Mouse (Mus musculus): ENCODE results near the gene Plekha6.

Gene Plekha6

DNA sequence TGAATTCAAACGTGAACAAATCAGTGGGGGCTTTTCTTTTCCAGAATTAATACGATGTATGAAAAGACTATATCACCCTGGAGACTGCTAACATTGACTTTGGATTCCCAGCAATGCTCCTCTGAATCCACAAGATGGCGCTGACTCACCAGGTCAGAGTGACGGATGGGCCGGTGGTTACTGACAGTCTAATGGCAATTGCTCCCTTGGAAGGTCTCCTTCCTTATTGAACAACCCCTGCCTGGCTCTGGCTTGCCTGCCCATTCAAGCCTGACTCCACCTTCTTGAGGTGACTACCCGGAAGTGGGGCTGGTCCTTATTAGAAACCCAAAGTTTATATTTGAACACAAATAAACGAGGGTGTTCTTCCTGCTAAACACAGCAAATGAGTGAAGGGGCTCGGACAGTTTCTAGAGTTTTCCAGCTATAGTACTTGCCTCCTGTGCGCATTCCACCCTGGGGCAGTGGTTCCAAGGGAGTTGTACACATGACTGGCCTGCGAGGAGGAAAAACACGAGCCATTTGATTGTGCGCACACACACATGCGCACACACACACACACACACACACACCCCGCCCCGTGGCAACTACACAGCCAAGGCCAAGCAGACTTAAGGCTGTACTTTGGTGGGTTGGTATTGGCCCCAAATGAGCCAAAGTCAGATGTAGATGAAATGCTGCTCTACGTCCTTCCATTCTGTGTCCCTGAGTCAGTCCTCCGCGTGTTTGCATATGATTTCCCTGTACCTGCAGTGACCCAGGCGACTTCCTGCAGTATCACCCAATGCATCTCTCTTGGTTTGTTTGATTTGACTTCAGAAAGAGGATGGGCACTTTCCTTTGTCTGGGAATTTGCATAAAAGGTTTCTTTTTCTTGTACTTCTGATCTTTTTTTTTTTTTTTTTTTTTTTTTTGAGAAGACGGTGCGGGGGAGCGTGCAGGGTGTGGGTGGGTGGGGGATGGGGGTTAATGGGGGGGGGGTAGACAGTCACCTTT lies 17.7 kb upstream of the Plekha6 start:
- peak; percentile 50 for DNase-seq (ENCODE audit: low read depth, low spot score)

DNA sequence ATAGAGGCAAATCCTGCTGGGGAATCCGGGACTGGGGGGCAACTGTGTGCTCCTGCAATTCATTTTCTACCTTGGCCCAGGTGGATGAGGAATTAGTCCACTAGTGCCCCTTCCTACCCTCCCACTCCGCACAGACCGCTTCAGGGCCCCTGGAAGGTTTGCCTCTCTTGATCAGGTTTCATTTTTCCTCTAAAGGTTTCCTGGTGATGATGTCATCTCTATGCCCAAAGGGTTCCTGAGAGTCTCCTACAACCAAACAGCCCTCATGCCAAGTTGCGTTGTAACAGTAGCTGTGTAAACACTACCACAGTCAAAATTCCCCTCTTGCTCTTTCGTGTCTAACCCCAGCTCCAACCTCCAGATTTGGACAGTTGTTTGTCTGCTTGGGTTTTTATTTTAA lies 16.7 kb upstream of the Plekha6 start:
- no peak for DNase-seq (ENCODE audit: low read depth, low spot score)

DNA sequence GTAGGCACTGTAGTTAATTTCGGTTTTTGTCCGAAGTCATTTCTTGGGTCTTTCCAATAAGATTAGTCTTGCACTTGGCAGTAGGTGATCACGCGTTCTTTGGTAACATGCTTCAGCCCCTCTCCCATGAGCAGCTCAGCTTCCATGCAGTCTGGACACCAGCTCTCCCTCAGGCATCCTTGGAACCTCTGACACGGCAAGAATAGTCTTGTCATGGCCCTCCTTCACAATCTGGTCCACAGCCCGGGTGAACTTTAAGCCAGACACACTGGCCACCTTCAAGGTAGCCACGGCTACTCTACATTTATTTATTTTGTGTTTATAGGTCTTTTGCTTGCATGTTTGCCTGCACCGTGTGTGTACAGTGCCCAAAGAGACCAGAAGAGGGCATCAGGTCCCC lies 15.9 kb upstream of the Plekha6 start:
- DNase-seq (ENCODE audit: low read depth, low spot score) = no peak

DNA sequence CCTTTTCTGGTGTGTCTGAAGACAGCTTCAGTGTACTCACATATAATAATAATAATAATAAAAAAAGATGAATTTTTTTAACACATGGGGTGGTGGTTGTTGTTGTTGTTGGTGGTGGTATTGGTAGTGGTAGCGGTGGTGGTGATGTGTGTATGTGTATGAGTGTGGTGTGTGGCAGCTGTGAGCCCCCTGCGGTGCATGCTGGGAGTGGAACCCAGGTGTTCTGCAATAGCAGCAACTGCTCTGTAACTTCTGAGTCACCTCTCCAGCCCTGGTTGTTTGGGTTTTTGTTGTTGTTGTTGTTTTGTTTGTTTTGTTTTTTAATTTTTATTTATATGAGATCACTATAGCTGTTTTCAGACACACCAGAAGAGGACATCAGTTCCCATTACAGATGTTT lies 13.5 kb upstream of the Plekha6 start:
- no peak for DNase-seq (ENCODE audit: low read depth, low spot score)

DNA sequence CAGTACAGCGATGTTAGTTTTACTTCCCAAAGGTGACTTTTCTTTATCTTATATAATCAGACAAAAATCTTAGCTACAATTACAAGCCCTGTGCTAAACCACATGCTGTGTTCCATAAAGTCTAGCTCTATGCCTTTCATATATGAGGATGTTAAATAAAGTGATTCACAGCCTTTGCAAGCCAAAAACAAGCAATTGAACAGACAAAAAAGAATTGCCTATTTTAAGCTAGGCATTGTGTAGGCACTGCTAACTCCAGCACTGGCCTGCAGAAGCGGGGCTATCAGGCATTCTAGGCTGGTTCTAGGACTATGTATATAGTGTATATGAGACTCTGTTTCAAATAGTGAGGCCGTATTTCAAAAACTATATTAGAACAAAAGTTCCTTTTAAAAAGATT lies 11.8 kb upstream of the Plekha6 start:
- DNase-seq (ENCODE audit: low read depth, low spot score) = no peak

DNA sequence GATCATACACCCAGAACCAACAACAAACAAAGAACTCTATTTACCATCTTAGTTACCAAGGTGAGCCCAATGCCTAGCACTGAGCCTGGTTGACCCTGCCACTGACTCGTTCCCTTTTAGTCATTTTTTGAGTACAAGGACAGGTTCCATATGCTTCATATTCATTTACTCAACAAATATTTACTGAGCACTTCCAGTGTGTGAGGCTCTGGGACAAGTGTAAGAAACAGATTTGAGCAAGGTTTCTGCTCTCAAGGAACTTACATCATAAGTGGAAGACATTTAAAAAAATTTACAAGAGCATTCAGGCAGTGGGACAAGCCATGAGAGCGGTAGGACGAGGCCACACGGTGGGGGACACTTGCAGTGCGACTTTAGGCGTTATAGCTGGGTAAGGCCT lies 8.7 kb upstream of the Plekha6 start:
- no peak for DNase-seq (ENCODE audit: low read depth, low spot score)

DNA sequence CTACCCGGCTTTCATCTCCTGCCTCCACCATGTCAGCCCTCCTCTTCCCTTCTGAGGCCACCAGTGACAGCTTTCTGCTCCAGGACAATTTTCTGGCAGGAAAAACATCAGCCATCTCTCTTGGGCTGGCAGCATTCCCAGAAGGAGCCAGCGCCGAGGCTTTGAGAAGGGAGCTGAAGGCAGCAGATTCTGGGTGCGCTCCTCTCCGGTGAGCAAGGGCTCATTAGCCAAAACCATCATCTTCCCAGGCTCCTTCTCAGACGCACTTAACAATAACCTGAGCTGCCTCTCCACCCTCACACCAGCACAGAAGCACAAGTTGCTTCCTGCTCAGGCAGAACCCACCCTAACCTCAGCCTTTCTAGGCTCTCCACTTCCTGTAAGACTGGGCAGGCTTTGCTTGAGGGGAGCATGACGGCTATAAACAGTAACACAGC lies 4.9 kb upstream of the Plekha6 start:
- DNase-seq (ENCODE audit: low read depth, low spot score) = no peak

DNA sequence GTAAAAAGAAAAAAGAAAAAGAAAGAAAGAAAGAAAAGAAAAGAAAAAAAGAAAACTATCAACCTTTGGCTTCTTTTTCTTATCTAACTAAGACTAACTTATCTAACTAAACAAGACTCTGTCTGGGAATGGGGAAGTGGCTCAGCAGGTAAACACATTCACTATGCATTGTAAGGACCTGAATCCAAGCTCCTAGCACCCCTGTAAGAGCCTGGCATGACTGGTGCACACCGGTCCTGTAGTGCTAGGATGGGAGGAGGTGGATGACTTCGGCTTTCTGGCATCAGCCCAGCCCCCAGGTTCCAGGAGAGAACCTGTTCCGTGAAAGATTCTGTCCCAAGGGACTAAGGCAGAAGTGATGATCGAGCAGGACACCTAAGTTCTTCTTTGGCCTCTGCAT lies 2.5 kb upstream of the Plekha6 start:
- no peak for DNase-seq (ENCODE audit: low read depth, low spot score)

DNA sequence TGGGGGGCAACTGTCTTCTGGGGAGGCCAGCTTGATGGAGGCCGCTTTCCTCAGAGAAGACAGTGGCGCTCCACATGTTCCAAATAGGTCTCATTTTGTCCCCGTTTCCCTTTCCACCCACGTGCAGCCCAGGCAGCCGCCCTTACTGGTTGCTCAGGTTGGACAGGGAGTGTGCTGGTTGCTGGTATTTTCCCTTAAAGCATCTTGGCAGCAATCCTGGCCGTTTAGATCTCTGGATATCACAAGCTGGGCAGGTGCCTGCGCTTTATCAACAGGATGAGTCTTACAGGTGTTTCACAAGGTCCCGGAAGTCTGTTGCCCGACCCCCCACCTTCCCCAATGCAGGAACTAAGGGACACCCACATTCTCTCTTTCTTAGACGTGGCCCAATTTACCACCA lies 2.0 kb upstream of the Plekha6 start:
- no peak for DNase-seq (ENCODE audit: low read depth, low spot score)

DNA sequence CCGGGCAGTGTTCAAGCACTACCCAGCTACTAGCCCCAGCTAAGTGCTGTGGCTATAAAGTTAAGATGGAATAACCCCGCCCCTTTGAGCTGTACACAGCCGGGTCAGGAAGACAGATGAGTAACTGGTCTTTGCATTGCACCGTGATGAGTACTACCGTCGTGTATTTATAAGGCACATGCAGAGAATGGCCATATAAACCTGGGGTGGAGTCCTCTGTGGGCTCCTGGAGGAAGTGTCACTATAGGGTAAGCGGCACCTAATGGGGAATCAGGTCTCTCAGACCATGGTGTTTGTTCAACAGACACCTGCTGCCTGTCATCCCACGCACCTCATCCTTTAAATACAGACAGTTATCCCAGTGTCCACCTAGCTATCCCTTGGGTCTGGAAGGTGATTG lies 1.0 kb upstream of the Plekha6 start:
- no peak for DNase-seq (ENCODE audit: low read depth, low spot score)

DNA sequence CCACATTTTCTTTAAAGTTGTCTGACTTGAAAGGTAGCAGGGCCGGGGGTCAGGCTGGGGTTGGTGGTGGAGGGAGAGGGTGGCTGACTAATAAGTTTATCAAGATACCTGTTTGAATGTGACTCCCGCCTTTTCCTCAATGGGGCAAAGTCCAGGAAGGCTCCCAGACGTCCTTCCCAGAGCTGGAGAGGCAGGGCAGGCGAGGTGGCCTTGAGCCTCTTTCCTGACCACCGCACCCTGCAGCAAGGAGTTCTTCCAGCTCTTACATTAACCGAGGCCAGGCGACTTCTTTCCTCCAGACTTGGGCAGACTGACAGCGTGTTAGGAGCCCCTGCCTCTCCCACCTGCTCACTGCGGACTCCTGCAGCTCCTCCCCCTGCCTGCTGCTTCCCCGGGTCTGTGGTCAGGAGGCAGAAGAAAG lies 591 bp downstream of the Plekha6 start:
- no peak for DNase-seq (ENCODE audit: low read depth, low spot score)

DNA sequence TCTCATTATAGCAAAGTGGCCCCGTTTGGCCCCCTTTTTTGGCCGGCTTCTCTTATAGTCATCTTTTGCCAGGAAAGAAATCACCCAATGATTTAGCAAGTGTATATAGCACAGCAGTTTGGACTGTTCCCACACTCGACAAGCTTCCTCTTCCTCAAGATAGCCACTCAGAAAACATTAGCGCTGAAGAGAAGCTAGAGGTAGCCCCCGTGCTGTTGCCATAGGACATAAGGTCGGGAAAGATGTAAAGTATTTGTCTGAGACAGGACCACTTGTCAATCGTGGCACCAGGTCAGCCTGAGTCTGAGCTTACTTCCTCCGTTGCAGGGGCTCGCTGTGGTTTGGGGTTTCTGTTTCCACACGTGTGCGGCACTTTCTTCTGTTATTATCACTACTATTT lies 1.1 kb downstream of the Plekha6 start:
- DNase-seq (ENCODE audit: low read depth, low spot score) = no peak

DNA sequence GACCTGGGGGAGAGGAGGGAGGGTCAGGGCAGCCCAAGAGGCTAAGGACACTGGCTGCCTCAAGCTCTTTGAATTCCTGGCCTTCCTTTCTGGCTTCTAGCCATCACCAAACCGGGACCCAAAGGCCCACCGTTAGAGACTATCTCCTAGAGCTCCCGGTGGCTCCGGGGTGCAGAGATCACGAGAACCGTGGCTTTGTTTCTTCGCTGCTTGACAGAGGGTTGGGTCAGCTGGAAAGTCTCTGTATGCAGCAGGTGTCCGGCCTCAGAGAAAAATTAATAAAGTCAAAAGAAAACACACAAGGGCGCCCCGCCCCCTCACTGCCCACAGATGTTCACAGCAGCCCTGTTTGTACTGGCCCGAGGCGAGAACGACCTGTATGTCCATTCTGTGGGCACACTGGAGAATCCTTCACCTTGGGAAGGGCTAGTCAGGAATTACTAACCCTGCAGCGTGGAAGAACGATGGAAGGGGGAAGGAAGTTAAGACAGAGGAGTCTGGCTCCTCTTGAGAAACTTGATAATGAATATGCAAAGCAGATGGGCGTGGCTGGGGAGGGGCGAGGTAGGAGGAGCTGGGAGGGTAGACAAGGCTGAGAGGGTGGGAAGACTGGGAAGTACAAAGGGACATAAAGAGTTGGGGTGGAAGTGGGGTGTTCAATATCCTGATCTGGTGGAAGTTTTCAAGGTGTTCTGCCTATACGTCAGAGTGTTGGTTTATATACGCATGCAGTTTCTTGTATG lies 4.5 kb downstream of the Plekha6 start:
- no peak for DNase-seq (ENCODE audit: low read depth, low spot score)

DNA sequence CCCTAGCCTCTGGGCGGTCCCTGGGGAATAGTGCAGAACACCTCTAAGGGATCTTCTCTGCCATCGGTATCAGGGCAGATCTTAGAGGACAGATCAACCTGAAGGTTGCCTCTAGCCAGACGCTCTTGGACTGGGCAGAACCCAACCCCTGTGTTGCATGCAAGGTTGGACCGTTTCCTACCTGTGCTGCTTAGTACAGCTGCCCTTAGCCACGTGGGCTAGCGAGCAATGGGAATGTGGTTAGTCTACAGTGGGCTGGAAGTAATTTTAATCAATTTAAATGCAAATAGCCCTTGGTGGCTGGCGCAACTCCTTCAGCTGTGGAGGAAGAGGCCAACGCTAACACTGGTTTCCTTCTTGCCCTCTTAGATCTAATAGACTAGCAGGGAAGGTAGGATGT lies 6.2 kb downstream of the Plekha6 start:
- DNase-seq (ENCODE audit: low read depth, low spot score) = no peak

DNA sequence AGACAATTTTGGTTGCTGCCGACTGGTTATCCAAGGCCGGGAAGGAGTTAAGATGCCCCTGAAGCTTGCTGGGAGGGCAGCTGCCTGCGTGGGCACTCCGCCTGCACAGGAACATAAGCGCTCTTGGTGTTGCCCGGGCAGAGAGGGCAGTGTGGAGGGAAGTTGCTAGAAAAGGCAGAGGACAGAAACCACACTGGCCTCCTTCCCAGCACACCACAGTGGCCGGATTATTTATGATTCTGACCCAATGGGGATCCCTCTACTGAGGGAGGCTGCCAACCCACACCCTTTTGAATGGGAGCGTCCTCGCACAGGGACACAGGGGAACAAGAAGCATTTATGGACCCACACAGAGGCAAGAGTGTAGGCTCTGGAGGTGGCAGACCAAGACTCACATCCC lies 7.3 kb downstream of the Plekha6 start:
- DNase-seq (ENCODE audit: low read depth, low spot score) = no peak

DNA sequence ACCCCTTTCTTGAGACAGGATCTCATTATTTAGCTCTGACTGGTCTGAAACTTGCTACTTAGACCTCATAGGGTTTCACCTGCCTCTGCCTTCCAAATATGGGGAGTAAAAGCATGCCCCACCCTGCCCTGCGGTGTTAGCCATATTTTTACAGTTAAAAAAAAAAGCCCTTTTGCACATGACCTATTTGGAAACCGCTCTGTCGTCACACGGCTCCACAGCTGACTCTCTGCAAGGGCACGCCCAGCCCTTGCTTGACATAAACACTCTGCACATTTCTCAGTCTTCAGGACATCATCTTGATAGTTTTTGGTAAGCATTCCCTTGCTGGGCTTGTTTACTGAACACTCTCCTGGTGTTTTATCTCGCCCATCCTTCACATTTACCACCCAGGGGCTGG lies 11.1 kb downstream of the Plekha6 start:
- no peak for DNase-seq (ENCODE audit: low read depth, low spot score)

DNA sequence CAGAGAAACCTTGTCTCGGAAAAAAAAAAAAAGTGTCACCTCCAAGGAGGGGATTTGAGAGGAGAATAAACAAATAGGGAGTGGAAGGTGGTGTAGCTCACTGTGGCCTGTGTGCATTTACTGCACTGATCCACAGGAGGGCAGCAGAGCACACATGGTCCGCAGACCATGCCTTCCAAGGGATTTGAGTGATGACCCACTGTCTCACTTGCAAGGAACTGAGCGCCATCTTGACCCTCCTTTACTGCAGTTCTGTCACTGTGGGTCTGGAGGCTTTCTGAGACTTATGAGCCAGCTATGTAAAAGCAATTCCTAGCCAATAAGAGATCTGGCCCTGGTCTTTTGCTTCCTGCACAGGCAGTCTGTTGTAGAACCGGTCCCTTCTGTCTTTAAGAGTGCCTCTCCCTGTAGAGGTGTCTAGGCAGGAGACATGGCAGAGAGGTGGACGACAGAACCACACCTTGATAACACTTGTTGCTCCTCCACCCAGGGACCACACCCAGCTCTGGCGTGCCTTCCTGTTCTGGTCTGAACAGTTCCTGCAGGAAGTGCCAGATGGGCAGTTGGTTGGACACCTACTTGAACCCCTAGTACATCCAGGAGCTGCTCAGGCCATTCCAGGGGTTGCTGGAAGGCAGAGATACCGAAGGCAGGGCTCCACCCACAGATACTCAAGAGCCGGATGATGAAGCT lies 13.6 kb downstream of the Plekha6 start:
- DNase-seq (ENCODE audit: low read depth, low spot score) = peak; percentile 64

DNA sequence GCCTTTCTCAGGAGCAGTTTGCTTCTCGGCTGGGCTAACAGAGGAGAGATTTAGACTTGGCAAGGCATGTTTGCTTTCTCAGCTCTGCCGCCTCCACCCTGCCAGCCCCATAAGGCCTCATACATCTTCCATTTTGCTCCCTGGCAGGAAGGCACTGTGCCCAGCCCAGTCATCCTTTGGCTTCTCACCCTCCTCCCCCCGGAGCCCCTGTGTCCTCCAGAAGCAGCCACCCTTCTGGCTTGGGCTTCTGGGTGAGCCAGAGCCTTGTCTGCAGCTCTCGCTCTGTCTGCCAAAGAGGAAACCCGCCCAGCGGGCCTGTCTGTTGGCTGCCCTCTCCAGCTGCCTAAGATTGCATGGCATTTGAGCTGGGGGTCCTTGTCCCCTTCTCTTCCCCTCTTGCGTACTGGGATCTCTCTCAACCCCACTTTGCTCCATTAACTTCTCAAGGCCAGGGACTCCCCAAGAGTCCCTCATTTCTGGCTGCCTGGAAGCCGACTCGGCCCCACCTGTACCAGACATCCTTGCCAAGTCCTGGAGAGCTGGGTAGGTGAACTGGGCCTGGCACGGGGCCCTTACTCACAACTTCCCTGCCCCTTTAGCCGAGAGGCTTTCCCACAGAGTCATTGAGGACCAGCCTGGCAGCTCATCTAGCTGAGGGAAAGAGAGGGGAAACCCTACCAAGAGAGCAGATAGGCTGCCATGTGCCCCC lies 14.9 kb downstream of the Plekha6 start:
- DNase-seq (ENCODE audit: low read depth, low spot score) = no peak

DNA sequence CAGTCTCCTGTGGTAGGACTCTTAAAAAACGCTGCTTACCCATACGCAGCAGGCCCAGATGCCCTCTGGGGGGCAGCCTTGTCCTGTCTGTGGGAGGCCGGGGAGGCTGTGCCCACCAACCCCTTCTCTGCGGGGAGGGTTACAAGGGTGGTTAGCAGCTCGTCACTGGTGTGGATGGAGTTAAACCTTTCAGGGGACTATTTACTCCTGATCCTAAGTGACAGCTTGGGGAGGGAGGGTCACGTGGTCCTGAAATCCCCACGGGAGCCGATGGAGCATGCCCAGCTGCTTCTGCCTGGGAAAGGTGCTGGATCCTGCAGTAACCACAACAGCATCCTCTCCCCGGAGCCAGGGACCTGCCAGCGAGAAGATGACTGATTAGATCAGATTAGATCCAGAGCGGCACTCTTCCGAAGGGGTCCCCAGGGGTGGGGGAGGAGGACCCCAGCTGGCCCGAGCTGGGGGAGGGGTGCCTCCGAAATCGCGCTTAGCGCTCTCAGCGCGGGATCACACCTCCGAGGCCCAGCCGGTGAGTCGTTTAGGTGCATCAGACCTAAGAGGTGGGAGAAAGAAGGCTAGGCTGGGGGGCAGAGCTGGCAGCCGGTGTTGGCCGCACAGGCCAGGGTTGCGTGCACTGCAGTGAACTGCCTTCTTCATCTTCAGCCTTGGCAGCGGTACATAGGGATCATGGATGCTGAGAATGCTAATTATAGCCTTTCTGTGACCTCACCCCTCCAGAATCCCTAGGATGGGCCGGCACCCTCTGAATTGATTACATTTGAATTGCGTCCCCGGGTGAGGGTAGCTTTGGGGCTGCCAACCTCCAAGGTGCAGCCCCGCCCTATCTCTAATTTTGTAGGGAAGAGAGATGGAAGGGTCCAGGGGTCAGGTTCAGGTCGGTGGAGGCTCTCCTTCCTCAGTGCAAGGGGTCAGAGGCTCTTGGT lies 17.3 kb downstream of the Plekha6 start:
- DNase-seq (ENCODE audit: low read depth, low spot score) = peak; percentile 66

DNA sequence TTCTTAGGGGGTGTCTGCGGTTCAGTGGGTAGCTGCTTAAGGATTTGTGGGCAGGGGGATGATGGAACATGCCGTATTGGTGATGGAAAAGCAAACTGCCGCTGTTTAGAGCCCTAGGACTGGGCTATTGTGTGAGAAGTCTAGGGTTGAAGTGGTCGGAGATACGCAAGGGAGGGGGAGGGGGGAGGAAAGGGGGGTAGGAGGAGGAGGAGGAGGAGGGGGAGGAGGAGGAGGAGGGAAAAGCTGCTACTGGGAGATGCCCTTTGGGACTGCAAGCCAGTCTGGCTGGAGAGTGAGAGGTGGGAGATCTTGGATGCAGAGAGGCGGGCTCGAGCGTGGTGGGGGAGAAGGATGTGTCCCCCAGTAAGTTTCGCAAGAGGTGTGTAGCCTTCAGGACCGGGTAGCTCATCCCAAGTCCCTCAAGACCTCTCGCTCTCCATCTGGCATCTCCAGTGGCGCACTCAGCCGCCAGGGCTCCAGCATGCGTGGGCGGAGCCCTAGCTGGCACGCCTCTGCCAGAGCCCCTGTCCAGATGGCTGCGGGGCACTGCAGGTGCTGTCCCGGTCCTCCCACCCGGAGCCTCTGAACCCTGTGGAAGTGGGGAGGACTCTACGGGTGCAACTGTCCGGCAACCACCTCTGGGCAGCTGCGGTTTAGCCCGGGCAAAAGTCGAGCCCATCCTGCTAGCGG lies 18.2 kb downstream of the Plekha6 start:
- DNase-seq (ENCODE audit: low read depth, low spot score) = peak; percentile 38
